Mouse (Mus musculus): ENCODE measurements around the gene Calhm2.

The Calhm2 gene

GRCm38 (mm10) chr19:47137771-47138421 lies at the start of gene Calhm2:
TSS of gene Calhm2 (minus strand) at chr19:47138294.
- in situ Hi-C loops (cut with MboI, MseI): no loop called here

GRCm38 (mm10) chr19:47186514-47187275 lies 48.6 kb upstream of the Calhm2 start:
- in situ Hi-C loops (cut with MboI, MseI): no loop called here

- in situ Hi-C loops (cut with MboI, MseI): no loop called here
Observed at GRCm38 (mm10) chr19:47184736-47185135, 46.6 kb upstream of the Calhm2 start.

- in situ Hi-C loops (cut with MboI, MseI): no loop called here
Observed at GRCm38 (mm10) chr19:47184221-47184620, 46.1 kb upstream of the Calhm2 start.

- in situ Hi-C loops (cut with MboI, MseI): no loop called here
Observed at GRCm38 (mm10) chr19:47180011-47180410, 41.9 kb upstream of the Calhm2 start.

GRCm38 (mm10) chr19:47179272-47179809 lies 41.2 kb upstream of the Calhm2 start:
- in situ Hi-C loops (cut with MboI, MseI): no loop called here

GRCm38 (mm10) chr19:47178431-47179271 lies 40.6 kb upstream of the Calhm2 start, which contains the start of gene Neurl1a:
TSS of gene Neurl1a (plus strand) at chr19:47178820.
- in situ Hi-C loops (cut with MboI, MseI): no loop called here

- in situ Hi-C loops (cut with MboI, MseI): no loop called here
Observed at GRCm38 (mm10) chr19:47178001-47178400, 39.9 kb upstream of the Calhm2 start.

GRCm38 (mm10) chr19:47176916-47177505 lies 38.9 kb upstream of the Calhm2 start:
- in situ Hi-C loops (cut with MboI, MseI): no loop called here

- in situ Hi-C loops (cut with MboI, MseI): no loop called here
Observed at GRCm38 (mm10) chr19:47175472-47175871, 37.4 kb upstream of the Calhm2 start.

GRCm38 (mm10) chr19:47174515-47174914 lies 36.4 kb upstream of the Calhm2 start:
- in situ Hi-C loops (cut with MboI, MseI): no loop called here

- in situ Hi-C loops (cut with MboI, MseI): loop anchor here (5.0 kb wide), 1 partner anchor 47 kb away; no protein-coding TSS in a partner anchor
Observed at GRCm38 (mm10) chr19:47168793-47169412, 30.8 kb upstream of the Calhm2 start.

GRCm38 (mm10) chr19:47168223-47168622 lies 30.1 kb upstream of the Calhm2 start:
- in situ Hi-C loops (cut with MboI, MseI): loop anchor here (5.0 kb wide), 1 partner anchor 46 kb away; no protein-coding TSS in a partner anchor

- in situ Hi-C loops (cut with MboI, MseI): loop anchor here (5.0 kb wide), 1 partner anchor 45 kb away; no protein-coding TSS in a partner anchor
Observed at GRCm38 (mm10) chr19:47167617-47168214, 29.6 kb upstream of the Calhm2 start.

- in situ Hi-C loops (cut with MboI, MseI): loop anchor here (5.0 kb wide), 1 partner anchor 44 kb away; no protein-coding TSS in a partner anchor
Observed at GRCm38 (mm10) chr19:47166758-47167157, 28.7 kb upstream of the Calhm2 start.

GRCm38 (mm10) chr19:47163176-47163744 lies 25.2 kb upstream of the Calhm2 start:
- in situ Hi-C loops (cut with MboI, MseI): no loop called here

- in situ Hi-C loops (cut with MboI, MseI): no loop called here
Observed at GRCm38 (mm10) chr19:47161669-47162068, 23.6 kb upstream of the Calhm2 start.

GRCm38 (mm10) chr19:47157664-47158063 lies 19.6 kb upstream of the Calhm2 start, which contains the start of gene Calhm3:
TSS of gene Calhm3 (minus strand) at chr19:47157764.
- in situ Hi-C loops (cut with MboI, MseI): no loop called here

GRCm38 (mm10) chr19:47153767-47154166 lies 15.7 kb upstream of the Calhm2 start:
- in situ Hi-C loops (cut with MboI, MseI): no loop called here

GRCm38 (mm10) chr19:47152062-47152369 lies 13.9 kb upstream of the Calhm2 start:
- in situ Hi-C loops (cut with MboI, MseI): no loop called here

Measured in regulatory T cell (primary cell).